Mouse (Mus musculus) T-helper 2 cell (primary cell): ENCODE results near the gene Akap11.

Experiments used
- in situ Hi-C: fragments of 300-600 bp; cut with MboI, MseI; formaldehyde crosslinking; loops from one replicate; pipeline ENCODE4 v1.15.1; 2025; ENCODE audit warnings: high pct_unique_total_duplicates

Akap11 gene

DNA sequence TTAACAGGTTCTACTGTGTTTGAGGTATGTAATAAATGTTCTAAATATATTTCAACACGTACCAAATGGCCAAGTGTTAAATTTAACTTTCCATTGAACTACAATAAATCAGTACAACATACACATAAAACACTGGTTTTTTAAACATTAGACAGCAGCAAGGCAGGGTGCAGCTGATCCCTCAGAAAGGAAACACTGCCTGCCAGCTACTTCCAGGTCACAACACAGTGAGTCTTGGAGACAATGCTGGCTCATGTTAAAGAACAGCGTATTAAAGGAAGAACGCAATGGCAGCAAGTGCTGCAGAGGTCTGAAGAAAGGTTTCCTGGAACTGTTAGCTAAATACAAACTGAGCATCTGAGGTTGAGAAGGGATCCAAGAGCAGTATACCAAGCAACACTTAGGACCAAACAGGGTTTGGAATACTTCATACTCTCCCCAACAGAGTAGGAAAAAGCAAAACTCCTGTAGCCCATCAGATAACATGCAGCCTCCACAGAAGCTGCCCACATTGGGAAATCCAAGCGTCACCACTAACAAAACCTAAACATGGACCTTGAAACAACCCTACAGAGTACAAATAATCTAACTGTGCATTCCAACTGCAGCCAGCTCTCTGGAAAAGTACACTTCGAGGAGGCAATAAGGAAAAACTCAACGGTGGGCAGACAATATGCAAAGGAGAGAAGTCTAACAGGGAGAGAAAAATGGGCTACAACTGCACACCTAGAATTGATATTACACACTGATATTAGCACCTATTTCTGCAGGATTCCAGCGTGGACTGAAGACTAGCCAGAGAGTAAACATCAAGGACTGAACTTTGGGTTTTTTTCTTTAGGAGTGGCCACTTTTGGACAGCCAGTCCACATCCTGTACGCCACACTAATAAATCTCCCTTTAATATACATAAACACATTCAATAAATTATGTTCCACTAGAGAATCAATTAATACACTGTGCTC, 7.9 kb downstream of the Akap11 start:
- in situ Hi-C loops = no loop called here

DNA sequence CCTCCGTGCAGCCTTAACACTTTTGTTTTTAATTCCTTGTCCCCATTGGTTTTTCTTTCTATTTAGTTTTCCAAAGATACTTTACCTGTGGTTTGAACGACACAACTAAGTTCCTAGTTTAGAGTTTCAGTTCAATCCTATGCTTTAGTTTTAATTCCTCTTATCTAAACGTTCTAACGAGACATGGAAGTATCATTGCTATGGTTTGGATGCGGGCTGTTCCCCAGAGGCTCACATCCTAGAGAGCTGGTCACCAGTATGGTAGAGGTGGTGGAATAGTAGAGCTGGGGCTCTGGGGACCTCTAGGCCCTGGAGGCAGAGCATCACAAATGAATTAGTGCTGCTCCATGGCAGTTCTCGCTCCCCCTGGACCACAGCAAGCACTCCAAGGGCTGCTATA, 9.7 kb downstream of the Akap11 start:
- in situ Hi-C loops = no loop called here

- in situ Hi-C loops = no loop called here
Observed at GRCm38 (mm10) chr14:78526475-78526874, 10.1 kb downstream of the Akap11 start.

GRCm38 (mm10) chr14:78525611-78526457, 10.8 kb downstream of the Akap11 start:
- in situ Hi-C loops = no loop called here

- in situ Hi-C loops = no loop called here
Observed at GRCm38 (mm10) chr14:78525059-78525458, 11.5 kb downstream of the Akap11 start.

DNA sequence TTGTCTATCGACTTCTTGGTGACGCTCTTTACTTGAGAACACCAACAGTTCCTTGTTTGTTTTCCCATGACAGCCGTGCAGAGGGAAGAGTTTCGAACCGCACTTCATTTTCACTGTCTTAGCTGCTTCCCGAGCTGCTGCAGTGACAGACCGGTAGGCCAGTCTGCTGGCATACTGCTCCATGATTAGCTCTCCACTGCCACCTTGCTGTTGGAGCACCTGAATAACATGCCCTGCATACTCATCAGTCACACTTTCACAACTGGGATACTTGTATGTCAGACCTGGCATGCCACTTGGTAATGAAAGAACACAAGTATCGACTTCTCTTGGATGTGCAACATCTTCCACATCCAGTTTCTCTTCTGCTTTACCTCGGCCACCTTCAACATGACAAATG, 25.9 kb downstream of the Akap11 start:
- in situ Hi-C loops = no loop called here

DNA sequence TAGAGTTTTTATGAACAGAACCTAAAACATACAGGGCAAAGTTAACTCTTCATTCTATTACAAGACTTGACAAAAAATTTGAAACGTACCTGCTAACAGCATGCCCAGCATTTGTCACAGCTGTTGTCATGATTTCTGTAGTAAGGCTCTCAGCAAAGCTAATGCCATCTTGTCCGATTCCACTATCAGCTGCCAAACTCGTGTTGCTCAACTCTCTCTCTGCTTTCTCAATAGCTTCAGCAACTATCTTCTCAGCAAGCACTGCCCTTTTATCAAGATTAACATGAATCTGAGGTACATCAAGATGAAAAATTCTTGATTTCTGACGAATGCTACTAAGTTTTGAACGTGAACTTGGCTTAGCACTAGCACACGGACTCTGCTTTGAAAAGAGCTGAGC, 26.8 kb downstream of the Akap11 start:
- in situ Hi-C loops = no loop called here

GRCm38 (mm10) chr14:78500578-78500977, 36.0 kb downstream of the Akap11 start:
- in situ Hi-C loops = no loop called here

GRCm38 (mm10) chr14:78496691-78497090, 39.9 kb downstream of the Akap11 start:
- in situ Hi-C loops = no loop called here

GRCm38 (mm10) chr14:78495241-78495640, 41.4 kb downstream of the Akap11 start:
- in situ Hi-C loops = no loop called here

DNA sequence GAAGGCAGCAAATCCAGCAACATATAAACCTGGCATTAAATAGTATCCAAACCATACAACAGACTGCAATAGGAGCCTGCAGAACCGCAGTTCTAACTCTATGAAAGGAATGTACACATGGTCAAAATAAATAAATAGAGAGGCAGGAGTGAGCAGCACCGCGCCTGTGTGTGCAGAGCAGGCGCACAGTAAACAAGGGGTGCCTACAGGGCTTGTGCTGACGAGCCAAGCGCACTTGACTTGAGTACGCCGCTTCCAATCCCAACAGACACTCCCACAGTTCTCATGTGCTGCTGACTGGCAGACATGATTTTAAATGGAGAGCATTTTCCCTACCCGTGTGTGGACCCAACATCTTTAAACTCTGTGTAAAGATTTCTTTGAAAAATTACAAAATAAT, 44.0 kb downstream of the Akap11 start:
- in situ Hi-C loops = no loop called here

- in situ Hi-C loops = no loop called here
Observed at GRCm38 (mm10) chr14:78491432-78491831, 45.2 kb downstream of the Akap11 start.

GRCm38 (mm10) chr14:78482385-78483231, 54.0 kb downstream of the Akap11 start:
- in situ Hi-C loops = no loop called here

GRCm38 (mm10) chr14:78474058-78474457, 62.5 kb downstream of the Akap11 start:
- in situ Hi-C loops = loop anchor here (5.0 kb wide), 1 partner anchor 42 kb away; no protein-coding TSS in a partner anchor

GRCm38 (mm10) chr14:78470714-78471113, 65.9 kb downstream of the Akap11 start:
- in situ Hi-C loops = loop anchor here (5.0 kb wide), 1 partner anchor 38 kb away; no protein-coding TSS in a partner anchor

- in situ Hi-C loops = no loop called here
Observed at GRCm38 (mm10) chr14:78468991-78469390, 67.6 kb downstream of the Akap11 start.

- in situ Hi-C loops = no loop called here
Observed at GRCm38 (mm10) chr14:78467994-78468393, 68.6 kb downstream of the Akap11 start.

DNA sequence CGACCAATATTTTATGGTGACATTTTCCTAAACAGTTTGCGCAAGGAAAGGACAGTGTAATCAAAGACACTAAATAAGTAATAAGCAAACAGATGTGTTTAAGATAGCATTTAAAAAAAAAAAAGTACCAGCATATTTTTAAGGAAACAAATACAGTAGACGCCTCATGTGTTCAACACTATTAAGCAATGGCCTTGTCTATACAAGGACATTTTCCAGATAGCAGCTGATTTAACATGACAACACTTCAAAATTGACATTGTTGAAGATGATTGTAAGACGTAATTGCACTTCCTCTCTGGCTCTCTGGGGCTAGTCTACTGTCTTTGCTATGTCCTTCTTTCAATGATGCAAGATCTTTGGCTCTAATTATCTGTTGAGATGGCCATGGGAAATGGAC, 72.3 kb downstream of the Akap11 start:
- in situ Hi-C loops = no loop called here

- in situ Hi-C loops = no loop called here
Observed at GRCm38 (mm10) chr14:78459121-78459520, 77.5 kb downstream of the Akap11 start.

DNA sequence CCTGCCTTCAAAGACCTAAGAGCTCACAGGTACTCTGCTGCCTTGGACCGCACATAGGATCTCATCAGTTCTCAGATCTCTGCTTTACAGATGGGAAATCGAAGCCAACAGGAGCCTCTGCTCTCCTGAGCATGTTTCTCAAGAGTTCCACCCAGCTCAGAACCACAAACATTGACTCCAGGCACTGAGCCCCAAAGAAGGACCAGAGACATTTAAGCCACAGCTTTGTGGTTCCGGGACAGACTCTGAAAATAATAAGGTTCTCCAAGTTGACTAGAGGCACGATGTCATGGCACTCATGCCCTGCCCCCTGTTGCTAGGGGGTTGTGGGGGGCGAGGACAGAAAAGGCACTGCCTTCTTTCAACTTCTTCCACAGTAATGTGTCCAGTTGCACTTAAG, 77.9 kb downstream of the Akap11 start:
- in situ Hi-C loops = no loop called here

GRCm38 (mm10) chr14:78454970-78455369, 81.6 kb downstream of the Akap11 start:
- in situ Hi-C loops = no loop called here
